Mouse (Mus musculus) lung, postnatal 14 days (tissue): ENCODE data around the gene Sipa1l2.
A peak's percentile ranks its signal among the peaks of the same experiment; 100 is the strongest.

ENCODE experiments used
- DNase-seq: peaks from one replicate; pipeline ENCODE4 v3.0.0; 2021

Gene Sipa1l2

GRCm38 (mm10) chr8:125576127-125576526 is 6.5 kb upstream of the Sipa1l2 start:
- no peak for DNase-seq

GRCm38 (mm10) chr8:125574280-125574679 is 4.7 kb upstream of the Sipa1l2 start:
- DNase-seq, result peak; percentile 58

- DNase-seq, result no peak
Measured at GRCm38 (mm10) chr8:125572246-125572645, 2.6 kb upstream of the Sipa1l2 start.

- DNase-seq, result peak; percentile 51
Measured at GRCm38 (mm10) chr8:125570835-125571465, 1.3 kb upstream of the Sipa1l2 start.

- no peak for DNase-seq
Measured at GRCm38 (mm10) chr8:125570389-125570788, 781 bp upstream of the Sipa1l2 start.

GRCm38 (mm10) chr8:125568851-125569532 is 616 bp downstream of the Sipa1l2 start:
- DNase-seq, result peak; percentile 51

GRCm38 (mm10) chr8:125568421-125568850 is 1.2 kb downstream of the Sipa1l2 start:
- DNase-seq, result peak; percentile 35

- no peak for DNase-seq
Measured at GRCm38 (mm10) chr8:125567569-125567968, 2.0 kb downstream of the Sipa1l2 start.

- no peak for DNase-seq
Measured at GRCm38 (mm10) chr8:125562878-125563277, 6.7 kb downstream of the Sipa1l2 start.

GRCm38 (mm10) chr8:125560825-125561490 is 8.7 kb downstream of the Sipa1l2 start:
- no peak for DNase-seq

GRCm38 (mm10) chr8:125559066-125559653 is 10.4 kb downstream of the Sipa1l2 start:
- DNase-seq, result no peak

GRCm38 (mm10) chr8:125558109-125559065 is 11.2 kb downstream of the Sipa1l2 start:
- peak; percentile 92 for DNase-seq

- no peak for DNase-seq
Measured at GRCm38 (mm10) chr8:125557391-125558108, 12.1 kb downstream of the Sipa1l2 start.

- no peak for DNase-seq
Measured at GRCm38 (mm10) chr8:125556706-125557105, 12.9 kb downstream of the Sipa1l2 start.

GRCm38 (mm10) chr8:125550567-125550966 is 19.0 kb downstream of the Sipa1l2 start:
- no peak for DNase-seq

- no peak for DNase-seq
Measured at GRCm38 (mm10) chr8:125547296-125547695, 22.3 kb downstream of the Sipa1l2 start.

GRCm38 (mm10) chr8:125545866-125546265 is 23.7 kb downstream of the Sipa1l2 start:
- DNase-seq, result no peak

GRCm38 (mm10) chr8:125542893-125543613 is 26.6 kb downstream of the Sipa1l2 start:
- DNase-seq, result no peak

GRCm38 (mm10) chr8:125539056-125540013 is 30.3 kb downstream of the Sipa1l2 start:
- DNase-seq, result no peak

- DNase-seq, result no peak
Measured at GRCm38 (mm10) chr8:125538265-125538664, 31.3 kb downstream of the Sipa1l2 start.
